Mouse (Mus musculus) embryonic facial prominence, embryonic 15.5 days (tissue): ENCODE measurements around the gene Spag6. TPM values are rescaled to one million over a fixed set of nuclear protein-coding genes. Genes with fewer than 3 reads are reported as not detected.

Experiments
- ATAC-seq: fragments of 200-750 bp; cut with Nextera tagmentation; 2 replicates; pipeline ENCODE4 v1.8.0; 2017; ENCODE audit warnings: low read depth, moderate TSS enrichment; ENCODE audit not compliant: insufficient number of reproducible peaks, low FRiP score, low TSS enrichment
- H3K27ac ChIP-seq: fragments of 300-500 bp; sonication (generic); replicated peaks from 2 replicates; pipeline ENCODE4 v1.5.1; 2015; ENCODE audit warnings: mild to moderate bottlenecking, inconsistent platforms
- H3K27me3 ChIP-seq: fragments of 300-500 bp; sonication (generic); 2 replicates; pipeline ENCODE4 v1.6.1; 2015; ENCODE audit warnings: inconsistent platforms
- H3K36me3 ChIP-seq: fragments of 300-500 bp; sonication (generic); 2 replicates; pipeline ENCODE4 v1.6.1; 2015; ENCODE audit warnings: mild to moderate bottlenecking, inconsistent platforms
- H3K4me1 ChIP-seq: fragments of 300-500 bp; sonication (generic); 2 replicates; pipeline ENCODE4 v1.6.1; 2015; ENCODE audit warnings: inconsistent platforms
- H3K4me2 ChIP-seq: fragments of 300-500 bp; sonication (generic); replicated peaks from 2 replicates; pipeline ENCODE4 v1.6.1; 2015; ENCODE audit warnings: mild to moderate bottlenecking, inconsistent platforms
- H3K4me3 ChIP-seq: fragments of 300-500 bp; sonication (generic); replicated peaks from 2 replicates; pipeline ENCODE4 v1.5.1; 2015; ENCODE audit warnings: mild to moderate bottlenecking, inconsistent platforms
- H3K9ac ChIP-seq: fragments of 300-500 bp; sonication (generic); 2 replicates; pipeline ENCODE4 v1.6.1; 2015; ENCODE audit warnings: inconsistent platforms
- H3K9me3 ChIP-seq: fragments of 300-500 bp; sonication (generic); replicated peaks from 2 replicates; pipeline ENCODE4 v1.6.1; 2016; ENCODE audit warnings: inconsistent platforms
- WGBS: fragments of 180-500 bp; shearing (Covaris S2); methylation state at CpG from one replicate; pipeline ENCODE4 v1.1.7; 2015; 5-methylcytosine and 5-hydroxymethylcytosine counted together
- polyA plus RNA-seq: library from polyadenylated mRNA; unstranded; fragments of >200 nt; fragmentation: Nextera tagmentation; extraction: Ambion mirVana; gene quantifications from 2 replicates; pipeline ENCODE4 v1.2.1, GENCODE M21; 2015

The Spag6 gene
- polyA plus RNA-seq, 1 experiment from 2014 or later, result not detected

- H3K36me3 ChIP-seq, result no peaks in the 10 kb centered on the region
- WGBS, result under 1% methylated on average over 31 of the region's 64 CpGs
- H3K4me2 ChIP-seq, result peak overlapping the region; percentile 86
- H3K27ac ChIP-seq, result peak overlapping the region; percentile 94
- peaks cover 28% of the 10 kb centered on the region for H3K4me1 ChIP-seq
- peak overlapping the region; percentile 74 for H3K4me3 ChIP-seq
- no peaks in the 10 kb centered on the region for H3K9me3 ChIP-seq
- peaks cover 22% of the 10 kb centered on the region for H3K27me3 ChIP-seq
- peak; percentile 94 for ATAC-seq
- peak overlapping the region; percentile 78 for H3K9ac ChIP-seq
Measured at GRCm38 (mm10) chr2:18676457-18676935, 17.3 kb upstream of the Spag6 start.

- Histone ChIP-seq H3K27me3 (peaks cover 22% of the 10 kb centered on the region), H3K4me1 (peaks cover 28% of the 10 kb centered on the region), H3K4me3 (peak within 1 kb of the TSS; percentile 74), H3K4me2 (peak within 1 kb of the TSS; percentile 86), H3K9me3 (no peaks in the 10 kb centered on the region), H3K9ac (peak within 1 kb of the TSS; percentile 78), H3K27ac (peak within 1 kb of the TSS; percentile 94), H3K36me3 (no peaks in the 10 kb centered on the region)
- ATAC-seq, result peak; percentile 79
- WGBS, result under 1% methylated on average over 70 of the region's 77 CpGs
Measured at GRCm38 (mm10) chr2:18676936-18677491, 16.8 kb upstream of the Spag6 start, which contains the start of gene Bmi1. Bmi1 (plus strand) TSS chr2:18677018.

- Histone ChIP-seq H3K27me3 (peaks cover 22% of the 10 kb centered on the region), H3K9me3 (no peaks in the 10 kb centered on the region), H3K4me2 (peak overlapping the region; percentile 86), H3K9ac (peak overlapping the region; percentile 78), H3K4me3 (peak overlapping the region; percentile 74), H3K27ac (no peak overlapping the region), H3K4me1 (peaks cover 28% of the 10 kb centered on the region), H3K36me3 (0 out of 2 replicates have a peak, but pooled peaks cover 4% of the 10 kb centered on the region)
- WGBS, result under 1% methylated on average over 37 of the region's 55 CpGs
- no peak for ATAC-seq
Measured at GRCm38 (mm10) chr2:18677631-18678471, 16.0 kb upstream of the Spag6 start.

- Histone ChIP-seq H3K27me3 (peaks cover 25% of the 10 kb centered on the region), H3K27ac (no peak overlapping the region), H3K9me3 (no peaks in the 10 kb centered on the region), H3K9ac (no peak overlapping the region), H3K4me2 (no peak overlapping the region), H3K36me3 (peaks cover 10% of the 10 kb centered on the region; the same call in 1 of the 2 replicates), H3K4me1 (peaks cover 28% of the 10 kb centered on the region), H3K4me3 (no peak overlapping the region)
- ATAC-seq, result no peak
- WGBS, result 67% methylated on average over 2 of the region's 2 CpGs
Measured at GRCm38 (mm10) chr2:18679701-18680100, 14.1 kb upstream of the Spag6 start.

- H3K4me3 ChIP-seq, result peak overlapping the region; percentile 36
- H3K4me1 ChIP-seq, result peaks cover 28% of the 10 kb centered on the region
- H3K27me3 ChIP-seq, result peaks cover 25% of the 10 kb centered on the region
- no peak overlapping the region for H3K9ac ChIP-seq
- H3K9me3 ChIP-seq, result no peaks in the 10 kb centered on the region
- WGBS, result 5% methylated on average over 4 of the region's 4 CpGs
- ATAC-seq, result no peak
- H3K27ac ChIP-seq, result no peak overlapping the region
- H3K36me3 ChIP-seq, result peaks cover 10% of the 10 kb centered on the region; the same call in 1 of the 2 replicates
- H3K4me2 ChIP-seq, result peak overlapping the region; percentile 68
Measured at GRCm38 (mm10) chr2:18680501-18680900, 13.3 kb upstream of the Spag6 start.

GRCm38 (mm10) chr2:18680961-18681360, 12.9 kb upstream of the Spag6 start:
- Histone ChIP-seq H3K9ac (no peak overlapping the region), H3K9me3 (no peaks in the 10 kb centered on the region), H3K4me1 (peaks cover 25% of the 10 kb centered on the region), H3K27me3 (peaks cover 25% of the 10 kb centered on the region), H3K4me3 (peak overlapping the region; percentile 36), H3K4me2 (peak overlapping the region; percentile 68), H3K27ac (no peak overlapping the region), H3K36me3 (peaks cover 10% of the 10 kb centered on the region; the same call in 1 of the 2 replicates)
- no peak for ATAC-seq
- 4% methylated on average over 27 of the region's 29 CpGs for WGBS

- no peak for ATAC-seq
- 76% methylated on average over 5 of the region's 5 CpGs for WGBS
- peaks cover 10% of the 10 kb centered on the region; the same call in 1 of the 2 replicates for H3K36me3 ChIP-seq
- no peak overlapping the region for H3K9ac ChIP-seq
- H3K4me1 ChIP-seq, result peaks cover 22% of the 10 kb centered on the region
- peaks cover 50% of the 10 kb centered on the region for H3K27me3 ChIP-seq
- H3K4me2 ChIP-seq, result no peak overlapping the region
- H3K9me3 ChIP-seq, result no peaks in the 10 kb centered on the region
- H3K27ac ChIP-seq, result no peak overlapping the region
- no peak overlapping the region for H3K4me3 ChIP-seq
Measured at GRCm38 (mm10) chr2:18684062-18684461, 9.8 kb upstream of the Spag6 start.

GRCm38 (mm10) chr2:18686386-18686785, 7.4 kb upstream of the Spag6 start:
- Histone ChIP-seq H3K4me1 (peaks cover 25% of the 10 kb centered on the region), H3K9me3 (no peaks in the 10 kb centered on the region), H3K4me2 (no peak overlapping the region), H3K27me3 (peaks cover 53% of the 10 kb centered on the region), H3K4me3 (no peak overlapping the region), H3K9ac (no peak overlapping the region), H3K36me3 (peaks cover 10% of the 10 kb centered on the region; the same call in 1 of the 2 replicates), H3K27ac (no peak overlapping the region)
- whole genome bisulfite sequencing, result 66% methylated on average over 6 of the region's 6 CpGs
- ATAC-seq, result no peak

- Histone ChIP-seq H3K9ac (no peak overlapping the region), H3K36me3 (peaks cover 10% of the 10 kb centered on the region; the same call in 1 of the 2 replicates), H3K4me3 (no peak overlapping the region), H3K4me1 (peaks cover 25% of the 10 kb centered on the region), H3K27ac (no peak overlapping the region), H3K9me3 (no peaks in the 10 kb centered on the region), H3K4me2 (no peak overlapping the region), H3K27me3 (peaks cover 54% of the 10 kb centered on the region)
- no peak for ATAC-seq
- 56% methylated on average over 8 of the region's 8 CpGs for WGBS
Measured at GRCm38 (mm10) chr2:18686826-18687519, 6.9 kb upstream of the Spag6 start.

GRCm38 (mm10) chr2:18687671-18688170, 6.1 kb upstream of the Spag6 start:
- no peak for ATAC-seq
- no peak overlapping the region for H3K9ac ChIP-seq
- peaks cover 62% of the 10 kb centered on the region for H3K27me3 ChIP-seq
- peaks cover 7% of the 10 kb centered on the region; the same call in 1 of the 2 replicates for H3K36me3 ChIP-seq
- H3K4me1 ChIP-seq, result peaks cover 25% of the 10 kb centered on the region
- no peak overlapping the region for H3K4me3 ChIP-seq
- H3K9me3 ChIP-seq, result no peaks in the 10 kb centered on the region
- WGBS, result 10% methylated on average over 9 of the region's 9 CpGs
- H3K27ac ChIP-seq, result no peak overlapping the region
- H3K4me2 ChIP-seq, result no peak overlapping the region
